Mouse (Mus musculus) cerebellum, adult 9-10 months (tissue): Measurements from ENCODE around the gene Opcml.

Experiments used
- DNase-seq: peaks from one replicate; pipeline ENCODE4 v3.0.0; 2022

The Opcml gene

DNA sequence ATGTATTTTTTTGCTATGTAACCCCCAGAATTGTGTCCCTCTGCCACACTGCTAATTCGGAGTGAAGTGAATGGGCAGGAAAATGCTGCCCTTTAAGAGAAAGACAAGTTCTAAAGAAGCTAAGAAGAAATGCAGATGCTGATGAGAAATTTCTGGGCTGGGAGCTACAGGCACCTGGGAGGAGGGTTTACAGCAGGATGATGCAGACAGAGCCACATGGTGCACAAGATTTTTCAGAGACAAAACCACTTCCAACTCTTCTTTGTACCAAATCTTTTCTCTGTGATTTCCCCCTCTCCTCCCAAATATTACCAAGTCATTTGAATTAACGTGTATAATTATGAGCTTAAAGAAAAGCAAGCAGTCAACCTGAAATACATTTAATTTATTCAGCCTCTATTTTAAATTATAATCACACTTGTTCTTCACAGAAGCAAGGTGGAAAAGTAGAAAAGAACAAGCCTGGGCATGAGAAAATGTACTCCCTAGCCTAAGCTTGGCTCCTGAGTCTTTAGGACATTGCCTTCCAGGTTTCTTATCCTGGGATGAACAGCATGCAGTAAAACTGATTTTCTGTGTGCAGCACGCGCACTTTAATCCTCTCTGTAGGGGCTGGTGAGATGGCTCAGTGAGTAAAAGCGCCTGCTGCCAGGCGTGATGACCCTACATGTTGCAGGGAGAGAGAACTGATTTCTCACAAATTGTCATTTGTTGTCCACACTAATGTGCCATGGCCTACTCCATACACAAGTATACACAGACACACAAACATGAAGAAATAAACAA, 890.9 kb downstream of the Opcml start:
- peak; percentile 63 for DNase-seq

DNA sequence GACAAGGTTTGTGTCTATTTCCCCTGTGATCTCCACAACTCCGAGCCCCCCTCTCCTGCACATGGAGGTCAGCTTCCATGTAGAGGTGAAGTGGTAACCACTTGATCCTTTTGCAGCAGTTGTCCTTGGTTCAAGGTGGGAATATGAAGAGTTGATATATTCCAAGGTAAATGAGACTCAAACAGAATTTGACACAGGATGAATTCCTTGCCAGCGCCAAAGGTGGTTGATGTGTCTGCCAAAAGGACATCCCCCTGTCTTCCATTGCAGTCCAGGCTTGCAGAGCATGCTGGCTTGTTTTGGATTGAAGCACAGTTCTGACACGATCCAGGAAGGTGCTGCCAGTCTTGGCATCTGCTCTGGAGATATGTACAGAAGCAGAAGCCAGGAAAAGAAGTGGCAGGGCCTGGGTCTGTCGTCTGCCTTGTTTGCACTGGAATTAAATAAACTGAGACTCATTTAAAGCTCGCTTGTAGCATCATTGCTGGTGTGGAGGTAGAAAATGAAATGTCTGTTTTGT, 893.4 kb downstream of the Opcml start:
- peak; percentile 93 for DNase-seq

DNA sequence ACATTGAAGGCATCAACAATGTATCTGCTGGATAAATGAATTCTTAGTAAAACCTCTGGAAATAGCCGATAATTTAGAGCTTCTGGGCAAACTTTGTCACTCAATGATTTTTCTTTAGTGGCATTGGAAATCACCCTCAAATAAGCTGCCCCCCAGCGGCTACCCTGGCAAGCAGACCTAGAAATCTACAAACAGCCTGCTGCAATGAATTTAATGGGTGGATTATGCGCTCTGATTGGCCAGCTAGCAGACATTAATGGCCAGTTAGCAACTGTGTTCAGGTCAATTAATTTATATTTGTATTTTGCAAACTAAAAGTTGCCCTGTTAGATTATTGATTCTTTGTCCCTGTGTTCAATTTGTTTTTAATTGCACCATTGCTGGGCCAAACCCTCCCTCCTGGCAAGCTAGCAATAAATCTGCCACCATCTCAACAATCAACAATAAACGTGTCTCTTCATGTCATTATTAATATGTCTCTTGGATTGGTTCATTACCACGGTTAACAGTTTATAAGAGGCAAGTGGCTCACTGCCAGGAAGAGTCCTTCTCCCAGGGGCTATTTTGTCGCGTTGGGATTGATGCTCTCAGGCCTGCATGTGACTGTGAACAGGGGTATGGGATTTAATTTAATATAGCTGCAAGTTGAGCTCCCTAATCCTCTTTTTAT, 896.5 kb downstream of the Opcml start:
- DNase-seq = no peak

DNA sequence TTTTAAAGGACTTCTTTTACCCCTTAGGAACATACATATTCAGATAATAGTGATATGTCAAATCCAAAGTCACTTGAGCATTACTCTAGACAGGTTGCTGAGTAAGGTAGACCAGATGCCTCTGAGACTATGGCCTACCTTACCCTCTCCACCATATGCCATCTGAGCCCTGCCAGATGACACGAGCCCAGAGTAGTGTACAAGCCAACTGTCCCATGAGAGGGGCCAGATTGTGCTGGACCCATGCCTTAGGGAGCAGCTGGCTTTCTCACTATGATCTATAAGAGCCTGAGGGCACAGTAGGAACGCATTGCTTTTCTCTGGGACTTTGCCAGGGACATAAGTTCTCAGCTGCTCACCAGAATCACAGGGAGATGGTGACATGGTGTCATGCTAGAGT, 899.6 kb downstream of the Opcml start:
- DNase-seq = peak; percentile 100

DNA sequence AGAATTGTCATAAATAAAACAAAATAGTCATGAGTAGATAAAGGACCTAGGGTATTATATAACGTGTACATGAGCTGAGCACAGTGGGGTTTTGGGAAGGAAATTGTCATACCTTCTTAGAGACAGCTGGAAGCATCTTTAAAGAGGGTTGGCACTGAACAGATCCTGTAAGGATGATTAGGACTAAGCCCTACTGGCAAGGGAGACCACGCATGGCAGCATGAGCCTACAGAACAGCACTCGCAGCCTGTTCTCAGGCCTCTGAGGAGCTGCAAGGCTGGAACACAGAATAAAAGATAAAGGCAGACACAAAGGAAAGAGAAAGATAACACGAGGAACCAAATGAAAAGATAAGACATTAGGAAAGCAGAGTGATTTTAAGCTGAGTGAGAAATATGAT, 915.2 kb downstream of the Opcml start:
- DNase-seq = no peak

DNA sequence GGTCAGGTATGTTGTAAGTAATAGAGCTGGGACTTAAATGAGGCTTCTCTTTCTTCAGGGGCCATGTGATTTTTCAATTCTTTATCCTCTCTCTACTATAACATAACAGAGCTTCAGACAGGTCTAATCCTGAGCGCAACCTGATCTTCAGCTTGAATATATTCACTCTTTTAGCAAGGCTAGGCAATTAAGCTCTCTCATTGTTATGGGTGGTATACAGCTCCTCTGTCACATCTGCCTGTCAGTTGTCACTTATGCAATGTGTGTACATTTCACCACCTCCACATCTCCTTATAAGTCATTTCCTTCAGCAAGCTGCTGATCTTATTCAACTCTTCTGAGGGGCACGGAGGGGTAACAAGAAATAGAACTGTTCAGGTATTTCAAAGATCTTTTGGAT, 924.0 kb downstream of the Opcml start:
- DNase-seq = no peak

DNA sequence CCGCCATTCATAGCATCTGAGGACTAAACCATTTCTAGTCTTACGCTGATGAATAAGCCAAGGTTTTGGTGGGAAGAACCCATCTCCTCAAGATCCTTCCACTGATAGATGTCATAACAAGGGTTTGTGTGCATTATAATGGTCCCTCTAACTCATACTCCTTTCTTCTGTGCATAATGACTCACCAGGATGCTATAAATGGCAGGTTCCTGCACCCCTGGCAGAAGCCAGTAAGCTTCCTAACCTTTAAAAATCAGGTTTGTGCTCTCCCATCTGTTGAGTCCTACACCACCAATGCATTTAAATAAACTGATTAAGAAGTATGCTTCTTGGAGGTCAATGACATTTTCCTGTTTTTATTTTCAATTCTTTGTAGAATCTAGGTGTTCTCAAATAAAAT, 929.6 kb downstream of the Opcml start:
- no peak for DNase-seq

DNA sequence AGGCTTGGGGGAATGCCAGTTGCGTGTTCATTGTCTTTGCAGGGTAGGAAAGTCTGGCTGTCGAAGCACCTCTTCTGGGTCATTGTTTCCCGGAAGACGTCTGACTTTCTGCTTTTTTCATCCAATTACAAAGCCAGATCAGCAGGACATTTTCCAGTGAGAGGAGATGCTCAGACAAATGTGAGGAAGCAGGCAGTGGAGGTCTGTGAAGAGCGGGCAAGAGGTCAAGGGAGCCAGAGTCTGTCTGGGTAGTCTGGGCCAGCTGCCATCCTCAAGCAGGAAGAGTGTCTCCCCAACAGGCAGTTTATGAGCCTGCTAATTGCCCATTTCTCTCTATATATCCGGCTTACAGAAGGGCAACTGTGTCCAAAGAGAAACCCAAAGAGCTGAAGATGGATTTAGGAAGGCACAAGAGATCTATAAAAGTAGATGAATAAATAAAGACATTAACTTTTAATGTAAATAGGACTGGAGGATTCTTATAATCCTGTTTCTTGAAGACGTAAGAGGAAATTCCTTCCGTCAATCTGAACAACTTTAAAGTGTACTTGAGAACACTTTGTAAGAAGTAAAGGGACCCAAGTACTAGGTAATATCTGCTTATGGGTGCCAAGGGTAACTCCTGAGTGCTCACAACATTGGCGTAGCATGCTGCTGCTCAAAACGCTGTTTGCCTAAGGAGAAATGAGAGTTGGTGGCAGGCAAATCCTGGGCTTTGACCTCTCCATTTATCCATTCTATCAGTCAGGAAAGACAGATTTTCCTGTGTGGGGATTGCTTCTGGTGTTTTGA, 941.4 kb downstream of the Opcml start:
- peak; percentile 69 for DNase-seq

DNA sequence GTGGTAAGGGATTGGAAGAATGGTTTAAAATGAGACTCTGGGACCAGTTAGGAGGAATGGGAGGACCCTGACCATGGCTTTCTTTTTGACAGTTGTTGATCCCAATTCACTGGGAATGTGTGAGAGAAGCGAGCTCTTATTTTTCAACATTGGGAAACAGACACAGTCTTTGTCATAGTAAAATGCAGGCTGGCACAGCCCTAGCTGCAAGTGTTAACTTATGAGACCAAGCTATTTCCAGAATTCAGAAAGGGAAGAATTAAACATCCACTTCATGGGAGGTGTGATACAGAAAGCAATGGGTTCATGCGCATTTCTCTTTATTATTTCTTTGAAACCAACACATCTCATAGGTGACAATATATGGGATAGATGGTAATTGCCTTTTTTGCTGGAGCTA, 947.4 kb downstream of the Opcml start:
- no peak for DNase-seq

DNA sequence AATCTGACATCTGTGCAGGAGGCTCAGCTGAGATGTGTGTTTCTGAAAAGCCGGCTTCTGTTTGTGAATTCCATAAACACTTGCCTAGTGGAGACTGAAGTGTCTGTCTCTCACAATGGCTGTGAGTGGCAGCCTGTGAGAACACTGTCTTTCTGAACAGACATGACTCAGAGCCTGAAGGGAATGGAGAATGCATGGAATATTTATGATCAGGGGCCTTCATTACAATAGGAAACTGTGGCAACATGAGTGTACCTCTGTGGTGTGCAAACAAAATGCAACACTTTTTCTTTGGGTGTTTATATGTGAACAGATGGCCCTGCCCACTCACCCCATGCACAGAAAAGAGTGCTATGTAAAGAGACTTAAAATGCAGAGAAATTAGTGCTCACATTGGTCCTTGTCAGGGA, 947.9 kb downstream of the Opcml start:
- no peak for DNase-seq

DNA sequence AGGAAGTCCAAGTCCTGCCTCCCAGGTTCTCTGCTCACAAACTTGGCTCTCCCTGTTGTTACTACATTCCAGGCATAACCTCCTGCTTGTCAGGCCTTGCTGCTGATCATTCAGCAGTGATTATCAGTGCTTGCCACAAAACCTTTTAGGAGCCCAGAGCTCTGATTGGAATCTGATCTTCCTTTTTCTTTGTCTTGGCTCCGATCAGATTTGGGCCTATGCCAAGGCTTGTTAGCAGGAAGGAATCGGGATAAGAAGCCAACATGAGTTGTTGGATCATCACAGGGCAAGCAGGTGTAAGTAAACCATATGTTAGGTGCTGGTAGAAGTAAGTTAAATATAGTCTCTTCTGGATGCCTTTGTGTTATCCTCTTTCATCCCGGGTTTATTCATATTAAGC, 954.2 kb downstream of the Opcml start:
- DNase-seq = peak; percentile 79

DNA sequence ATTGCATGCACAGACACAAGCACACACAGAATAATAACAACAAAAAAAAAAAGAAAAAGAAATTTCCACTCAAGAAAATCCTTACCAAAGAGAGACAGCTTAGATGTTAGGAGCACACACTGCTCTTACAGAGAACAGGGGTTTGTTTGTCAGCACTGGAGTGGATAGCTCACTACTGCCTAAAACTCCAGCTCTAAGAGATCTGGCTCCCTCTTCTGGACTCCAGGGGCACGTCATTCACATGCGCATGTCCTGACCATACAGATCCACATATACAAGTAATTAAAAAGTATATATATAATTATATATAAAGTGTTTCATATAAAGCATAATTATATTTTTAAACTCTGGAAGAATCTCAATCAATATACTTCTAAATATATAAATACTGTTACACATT, 958.3 kb downstream of the Opcml start:
- peak; percentile 62 for DNase-seq

DNA sequence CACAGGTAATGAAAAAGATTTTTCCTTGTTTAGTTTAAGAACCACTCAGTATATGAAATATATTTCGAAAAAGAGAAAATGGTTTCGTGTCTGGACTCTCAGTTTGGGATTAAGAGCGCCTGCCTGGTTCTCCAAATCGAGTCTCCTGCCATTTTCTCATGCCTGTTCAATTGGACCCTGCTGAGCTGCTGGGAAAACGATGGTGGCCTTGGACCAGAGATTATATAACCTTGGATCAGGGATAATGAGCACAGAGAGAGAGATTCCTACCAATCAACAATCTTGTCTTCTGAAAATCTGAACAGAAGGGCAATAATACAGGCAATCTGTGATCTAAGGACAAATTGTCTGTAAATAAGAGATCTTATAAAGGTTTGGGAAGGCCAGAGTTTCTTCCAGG, 962.3 kb downstream of the Opcml start:
- peak; percentile 64 for DNase-seq

DNA sequence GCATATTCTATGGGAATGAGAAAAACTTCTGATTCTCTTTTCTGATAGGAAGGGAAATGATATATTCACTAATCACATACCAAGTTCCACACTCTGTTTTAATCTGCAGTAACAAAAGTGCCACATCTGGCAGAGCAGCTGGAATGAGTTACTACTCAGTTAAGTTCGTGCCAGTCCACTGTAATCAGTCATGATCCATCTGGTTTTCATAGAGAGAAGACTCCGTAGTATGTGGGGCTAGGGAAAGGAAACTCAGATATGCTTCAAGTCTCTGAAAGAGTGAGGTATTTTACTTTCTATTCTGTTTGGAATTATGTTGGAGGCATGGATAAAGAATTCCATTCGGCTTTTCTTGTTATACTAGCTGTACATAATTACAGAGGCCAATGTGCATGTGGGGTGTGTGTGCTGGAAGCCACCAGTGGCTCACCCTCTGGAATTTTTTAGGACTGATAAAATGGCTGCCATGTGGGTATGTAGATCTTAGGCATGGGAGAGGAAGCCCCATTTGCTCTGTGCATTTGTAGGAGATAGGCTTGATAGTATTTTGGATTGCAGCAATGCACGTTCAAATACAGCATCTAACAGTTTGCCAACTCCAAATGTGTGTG, 966.4 kb downstream of the Opcml start:
- DNase-seq = no peak

DNA sequence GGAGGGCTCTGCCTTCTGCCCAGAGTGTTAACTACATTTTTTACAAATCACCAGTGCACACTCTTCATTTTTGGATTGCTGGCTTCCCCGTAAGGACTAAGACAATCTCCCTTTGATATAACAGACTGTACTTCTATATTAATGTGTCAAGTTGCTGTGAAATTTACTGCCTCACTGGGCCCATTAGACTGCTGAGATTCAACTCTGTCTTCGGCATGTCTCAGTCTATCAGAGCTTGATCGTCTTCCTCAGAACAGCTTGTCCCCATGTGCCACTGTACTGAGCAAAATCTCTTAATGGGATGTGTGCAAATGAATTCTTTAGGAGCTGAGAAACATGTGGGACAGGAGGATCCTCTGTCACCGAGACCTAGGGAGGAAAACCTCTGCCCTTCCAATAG, 970.9 kb downstream of the Opcml start:
- no peak for DNase-seq

DNA sequence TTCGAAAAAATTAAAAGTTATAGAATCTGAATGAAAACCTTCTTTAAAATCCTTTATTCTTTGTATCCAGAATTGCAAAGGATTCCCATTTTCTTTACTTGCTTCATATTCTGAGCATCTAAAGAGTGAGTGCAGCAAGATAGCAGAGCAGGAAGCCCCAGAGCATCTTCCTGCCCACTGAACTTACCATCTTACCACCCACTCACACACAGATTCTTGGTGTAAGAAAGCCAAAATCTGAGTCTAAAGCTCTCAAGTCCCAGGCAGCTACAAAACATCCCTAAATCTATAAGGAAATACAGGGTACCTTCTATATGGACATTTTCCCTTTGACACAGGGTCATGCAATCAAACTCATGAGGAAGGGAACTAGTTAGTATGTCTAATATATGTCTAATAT, 973.6 kb downstream of the Opcml start:
- DNase-seq = no peak

DNA sequence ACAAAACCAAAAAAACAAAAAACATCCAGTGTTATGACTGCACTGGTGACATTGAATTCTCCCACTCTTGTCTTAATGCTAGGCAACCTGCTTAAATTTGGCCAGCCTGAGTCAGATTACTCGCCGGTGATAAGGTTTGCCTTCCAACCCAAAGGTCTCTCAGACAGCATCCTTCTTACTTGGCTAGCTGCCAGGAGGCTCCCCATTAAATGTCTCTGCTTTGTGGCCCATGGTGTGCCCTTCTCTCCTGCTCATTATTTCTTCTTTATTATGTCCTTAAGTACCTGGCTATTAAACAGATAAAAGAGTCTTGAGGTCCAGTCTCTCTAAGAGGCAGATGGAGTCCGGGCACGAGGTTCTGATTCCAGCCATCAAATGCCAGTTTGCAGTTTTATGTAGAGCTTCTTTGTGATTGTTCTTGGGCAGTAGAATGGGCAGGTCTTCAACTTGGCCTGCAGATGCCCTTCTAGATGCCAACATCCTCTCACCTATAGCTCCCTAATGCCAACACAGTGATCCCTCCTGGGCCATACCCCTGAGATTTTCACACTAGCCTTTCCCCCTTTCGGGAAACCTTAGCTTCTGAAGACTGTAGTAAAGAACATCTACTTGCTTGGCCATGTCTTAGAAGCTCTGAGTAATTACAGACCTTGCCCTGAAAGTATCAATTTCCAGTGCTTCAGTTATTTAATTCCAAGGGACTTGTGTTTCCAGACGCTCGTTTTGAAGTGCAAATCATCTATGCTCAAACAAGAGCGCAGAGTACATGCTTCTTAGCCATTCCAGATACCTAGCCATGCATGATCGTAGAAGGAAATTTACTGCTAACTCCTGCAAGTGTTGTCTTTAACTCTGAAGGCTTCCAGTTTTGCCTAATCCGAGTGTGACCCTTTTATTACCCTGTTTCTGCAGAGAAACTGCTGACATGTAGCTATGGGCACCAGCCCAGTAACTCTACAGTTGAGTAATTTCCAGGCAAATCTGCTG, 986.2 kb downstream of the Opcml start:
- peak; percentile 59 for DNase-seq

DNA sequence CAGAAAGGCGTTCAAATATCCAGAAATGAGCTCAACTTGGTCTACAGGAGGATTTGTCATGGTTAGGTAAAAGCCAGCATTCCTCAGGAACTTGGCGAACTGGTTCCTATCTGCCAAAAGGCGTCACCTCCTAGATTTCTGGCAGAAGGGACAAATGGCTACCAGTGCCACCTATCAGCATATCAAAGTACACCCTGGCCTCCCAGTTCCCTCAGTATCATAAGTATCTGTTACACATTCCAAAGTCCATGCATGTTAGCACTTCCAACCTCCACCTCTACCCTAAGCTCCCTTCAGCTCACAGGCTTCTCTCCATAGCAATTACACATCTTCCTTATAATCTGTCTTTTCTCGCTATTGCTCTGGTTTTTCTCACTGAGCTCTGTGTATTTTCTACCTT, 993.3 kb downstream of the Opcml start:
- no peak for DNase-seq

DNA sequence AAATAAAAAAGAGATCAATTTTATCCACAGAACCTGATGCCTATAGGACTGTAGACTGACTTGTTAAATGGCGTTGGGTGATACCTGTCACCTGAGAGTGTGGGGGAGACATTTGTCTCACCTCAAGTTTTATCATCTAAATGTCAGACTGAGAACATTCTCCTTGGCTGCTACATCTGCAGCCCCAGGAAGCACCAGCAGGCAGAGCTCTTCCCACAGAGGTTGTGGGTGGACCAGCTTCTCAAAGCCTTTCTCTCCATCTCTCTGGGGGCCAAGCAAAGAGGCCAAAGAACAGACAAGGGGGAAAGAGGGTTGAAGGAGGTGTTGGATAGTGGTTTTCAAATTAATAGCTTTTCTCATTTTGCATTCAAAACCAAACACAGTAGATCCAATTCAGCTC, 998.9 kb downstream of the Opcml start:
- no peak for DNase-seq

DNA sequence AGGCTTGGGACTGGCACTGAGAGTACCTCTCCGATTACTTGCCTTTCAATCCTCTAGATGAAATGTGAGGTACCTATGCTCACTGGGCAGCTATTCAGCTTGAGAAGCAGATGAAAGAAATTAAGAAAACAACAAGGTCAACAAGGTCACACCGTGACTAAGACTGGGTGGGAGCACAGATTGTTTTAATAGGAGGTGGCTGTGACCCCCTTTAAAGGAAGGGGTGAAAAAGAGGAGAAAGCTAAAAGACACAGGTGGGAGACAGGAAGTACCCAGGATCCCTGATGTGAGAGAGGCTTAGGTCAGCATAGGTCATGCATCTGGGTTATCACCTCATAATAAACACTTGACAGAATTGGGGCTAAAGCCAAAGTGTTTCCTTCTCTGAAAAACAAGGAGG, 1009.5 kb downstream of the Opcml start:
- no peak for DNase-seq

DNA sequence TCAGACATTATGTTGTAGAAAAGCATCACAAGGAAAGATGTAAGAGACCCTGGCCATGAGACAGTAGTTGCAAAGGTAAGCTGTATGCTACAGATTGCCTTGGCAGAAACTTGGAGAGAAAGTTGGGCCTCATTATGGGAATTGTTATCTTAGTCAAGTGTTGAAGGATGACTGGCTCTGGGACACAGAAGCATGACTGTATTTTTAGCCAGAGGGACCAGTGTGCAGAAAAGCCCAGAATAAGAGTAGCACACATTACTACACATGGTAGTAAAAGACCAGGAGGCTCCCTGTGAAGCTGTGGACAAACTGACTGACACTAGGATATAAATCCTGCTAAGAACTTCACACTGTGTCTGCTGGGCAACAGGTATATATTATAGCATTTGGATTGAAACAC, 1016.1 kb downstream of the Opcml start:
- no peak for DNase-seq

DNA sequence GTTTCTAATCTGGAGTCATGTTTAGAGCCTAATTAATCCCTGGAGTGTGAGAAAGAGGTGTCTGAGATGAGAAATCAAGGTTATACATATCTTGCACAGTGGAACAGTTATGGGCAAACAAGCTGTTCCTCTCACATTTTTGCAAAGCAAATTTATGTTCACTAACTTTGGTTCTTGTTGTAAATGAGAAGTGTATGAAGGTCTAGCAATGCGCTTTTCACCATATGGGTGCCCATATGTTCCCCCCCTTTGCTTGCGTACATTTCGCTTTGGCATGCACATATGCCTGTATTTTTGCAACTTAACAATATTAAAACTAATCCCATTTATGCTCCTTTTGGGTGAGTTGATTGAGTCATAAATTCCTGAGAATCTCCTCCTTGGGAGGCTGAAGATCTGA, 1031.5 kb downstream of the Opcml start:
- DNase-seq = peak; percentile 50
